Mouse (Mus musculus) kidney, embryonic 14.5 days (tissue): Measurements from ENCODE around the gene Ap1s3. TPM values are rescaled to one million over a fixed set of nuclear protein-coding genes. Genes with fewer than 3 reads are reported as not detected.
A peak's percentile ranks its signal among the peaks of the same experiment; 100 is the strongest.

Experiments used
- ATAC-seq: fragments of 200-750 bp; cut with Nextera tagmentation; 2 replicates; pipeline ENCODE4 v1.8.0; 2017; ENCODE audit warnings: moderate number of reproducible peaks, mild to moderate bottlenecking, moderate TSS enrichment, moderate library complexity; ENCODE audit not compliant: low FRiP score, low TSS enrichment
- H3K27ac ChIP-seq: fragments of 300-500 bp; sonication (generic); 2 replicates; pipeline ENCODE4 v1.5.1; 2014; ENCODE audit warnings: low read depth, mild to moderate bottlenecking, low read length, moderate library complexity, mixed read lengths
- H3K27me3 ChIP-seq: fragments of 300-500 bp; sonication (generic); 2 replicates; pipeline ENCODE4 v1.6.1; 2014; ENCODE audit warnings: mild to moderate bottlenecking, low read length; ENCODE audit not compliant: control insufficient read depth, insufficient read depth
- H3K36me3 ChIP-seq: fragments of 300-500 bp; sonication (generic); 2 replicates; pipeline ENCODE4 v1.6.1; 2014; ENCODE audit warnings: low read length, mixed read lengths; ENCODE audit not compliant: control insufficient read depth, insufficient read depth
- H3K4me1 ChIP-seq: fragments of 300-500 bp; sonication (generic); 2 replicates; pipeline ENCODE4 v1.6.1; 2014; ENCODE audit warnings: low read length, mixed read lengths; ENCODE audit not compliant: control insufficient read depth, insufficient read depth
- H3K4me2 ChIP-seq: fragments of 300-500 bp; sonication (generic); replicated peaks from 2 replicates; pipeline ENCODE4 v1.6.1; 2014; ENCODE audit warnings: low read depth, mild to moderate bottlenecking, low read length
- H3K4me3 ChIP-seq: fragments of 300-500 bp; sonication (generic); 2 replicates; pipeline ENCODE4 v1.5.1; 2014; ENCODE audit warnings: mild to moderate bottlenecking, low read length
- H3K9ac ChIP-seq: fragments of 300-500 bp; sonication (generic); 2 replicates; pipeline ENCODE4 v1.6.1; 2014; ENCODE audit warnings: low read depth, mild to moderate bottlenecking, low read length, moderate library complexity
- H3K9me3 ChIP-seq: fragments of 300-500 bp; sonication (generic); 2 replicates; pipeline ENCODE4 v1.6.1; 2016; ENCODE audit warnings: low read length; ENCODE audit not compliant: control insufficient read depth
- WGBS: fragments of 180-500 bp; shearing (Covaris S2); extraction: QIAGEN DNeasy Blood & Tissue Kit; methylation state at CpG from one replicate; pipeline ENCODE4 v1.1.7; 2014; 5-methylcytosine and 5-hydroxymethylcytosine counted together
- polyA plus RNA-seq: library from polyadenylated mRNA; unstranded; fragments of >200 nt; fragmentation: Nextera tagmentation; extraction: Ambion mirVana; gene quantifications from 2 replicates; pipeline ENCODE4 v1.2.1, GENCODE M21; 2014

Ap1s3 gene
- polyA plus RNA-seq, 1 experiment from 2014 or later, result 0.92 TPM

GRCm38 (mm10) chr1:79654948-79655347 lies 16.8 kb downstream of the Ap1s3 start:
- Histone ChIP-seq H3K9me3 (no peaks in the 10 kb centered on the region), H3K27ac (no peak overlapping the region), H3K36me3 (no peaks in the 10 kb centered on the region), H3K9ac (no peak overlapping the region), H3K27me3 (no peaks in the 10 kb centered on the region), H3K4me2 (no peak overlapping the region), H3K4me3 (no peak overlapping the region), H3K4me1 (no peaks in the 10 kb centered on the region)
- WGBS, result 96% methylated on average over 2 of the region's 2 CpGs
- ATAC-seq, result no peak

GRCm38 (mm10) chr1:79643411-79644110 lies 28.2 kb downstream of the Ap1s3 start:
- H3K27ac ChIP-seq, result no peak overlapping the region
- H3K27me3 ChIP-seq, result no peaks in the 10 kb centered on the region
- no peak overlapping the region for H3K4me2 ChIP-seq
- no peaks in the 10 kb centered on the region for H3K9me3 ChIP-seq
- H3K9ac ChIP-seq, result no peak overlapping the region
- ATAC-seq, result no peak
- 83% methylated on average over 6 of the region's 6 CpGs for WGBS
- H3K4me1 ChIP-seq, result no peaks in the 10 kb centered on the region
- H3K4me3 ChIP-seq, result no peak overlapping the region
- H3K36me3 ChIP-seq, result no peaks in the 10 kb centered on the region

- no peak overlapping the region for H3K27ac ChIP-seq
- 86% methylated on average over 3 of the region's 3 CpGs for WGBS
Measured at GRCm38 (mm10) chr1:79642680-79643079, 29.1 kb downstream of the Ap1s3 start.

GRCm38 (mm10) chr1:79641355-79641754 lies 30.4 kb downstream of the Ap1s3 start:
- Histone ChIP-seq H3K27ac (no peak overlapping the region), H3K9me3 (no peaks in the 10 kb centered on the region), H3K4me1 (no peaks in the 10 kb centered on the region), H3K9ac (no peak overlapping the region), H3K27me3 (no peaks in the 10 kb centered on the region), H3K4me2 (no peak overlapping the region), H3K4me3 (no peak overlapping the region), H3K36me3 (no peaks in the 10 kb centered on the region)
- 79% methylated on average over 6 of the region's 6 CpGs for WGBS
- ATAC-seq, result no peak

More at GRCm38 (mm10) chr1:79642680-79643079, 29.1 kb downstream of the Ap1s3 start:
- Histone ChIP-seq H3K27me3 (no peaks in the 10 kb centered on the region), H3K9me3 (no peaks in the 10 kb centered on the region), H3K36me3 (no peaks in the 10 kb centered on the region), H3K4me2 (no peak overlapping the region), H3K4me1 (no peaks in the 10 kb centered on the region), H3K9ac (no peak overlapping the region), H3K4me3 (no peak overlapping the region)
- ATAC-seq, result no peak

GRCm38 (mm10) chr1:79640151-79640550 lies 31.6 kb downstream of the Ap1s3 start:
- Histone ChIP-seq H3K4me3 (no peak overlapping the region), H3K27ac (no peak overlapping the region), H3K4me2 (no peak overlapping the region), H3K4me1 (no peaks in the 10 kb centered on the region), H3K36me3 (no peaks in the 10 kb centered on the region), H3K9me3 (no peaks in the 10 kb centered on the region), H3K9ac (no peak overlapping the region), H3K27me3 (no peaks in the 10 kb centered on the region)
- ATAC-seq, result peak; percentile 76; the same call in 1 of the 2 replicates
- 69% methylated on average over 7 of the region's 7 CpGs for WGBS

GRCm38 (mm10) chr1:79639683-79640082 lies 32.1 kb downstream of the Ap1s3 start:
- Histone ChIP-seq H3K4me2 (no peak overlapping the region), H3K36me3 (no peaks in the 10 kb centered on the region), H3K4me1 (no peaks in the 10 kb centered on the region), H3K27ac (no peak overlapping the region), H3K27me3 (no peaks in the 10 kb centered on the region), H3K9ac (no peak overlapping the region), H3K9me3 (no peaks in the 10 kb centered on the region), H3K4me3 (no peak overlapping the region)
- ATAC-seq, result no peak
- 71% methylated on average over 5 of the region's 5 CpGs for WGBS

GRCm38 (mm10) chr1:79639107-79639506 lies 32.7 kb downstream of the Ap1s3 start:
- H3K9ac ChIP-seq, result no peak overlapping the region
- 0 out of 2 replicates have a peak, but pooled peaks have one; percentile 57 for ATAC-seq
- H3K4me1 ChIP-seq, result no peaks in the 10 kb centered on the region
- no peak overlapping the region for H3K27ac ChIP-seq
- no peak overlapping the region for H3K4me3 ChIP-seq
- H3K27me3 ChIP-seq, result no peaks in the 10 kb centered on the region
- H3K9me3 ChIP-seq, result no peaks in the 10 kb centered on the region
- no peak overlapping the region for H3K4me2 ChIP-seq
- H3K36me3 ChIP-seq, result no peaks in the 10 kb centered on the region
- 60% methylated on average over 6 of the region's 6 CpGs for WGBS

GRCm38 (mm10) chr1:79637768-79638167 lies 34.0 kb downstream of the Ap1s3 start:
- no peaks in the 10 kb centered on the region for H3K9me3 ChIP-seq
- H3K4me2 ChIP-seq, result no peak overlapping the region
- WGBS, result 95% methylated on average over 2 of the region's 2 CpGs
- no peak overlapping the region for H3K27ac ChIP-seq
- no peaks in the 10 kb centered on the region for H3K27me3 ChIP-seq
- H3K4me3 ChIP-seq, result no peak overlapping the region
- no peaks in the 10 kb centered on the region for H3K4me1 ChIP-seq
- ATAC-seq, result no peak
- no peaks in the 10 kb centered on the region for H3K36me3 ChIP-seq
- no peak overlapping the region for H3K9ac ChIP-seq

- no peaks in the 10 kb centered on the region for H3K9me3 ChIP-seq
- no peak overlapping the region for H3K9ac ChIP-seq
- no peaks in the 10 kb centered on the region for H3K36me3 ChIP-seq
- no peak overlapping the region for H3K27ac ChIP-seq
- H3K4me3 ChIP-seq, result no peak overlapping the region
- no peak overlapping the region for H3K4me2 ChIP-seq
- 82% methylated on average over 4 of the region's 4 CpGs for WGBS
- H3K4me1 ChIP-seq, result no peaks in the 10 kb centered on the region
- ATAC-seq, result no peak
- no peaks in the 10 kb centered on the region for H3K27me3 ChIP-seq
Measured at GRCm38 (mm10) chr1:79631521-79631920, 40.3 kb downstream of the Ap1s3 start.
